ENCODE assay signal across 14 mouse cellular contexts in genomic region chr5:111772127-111772526, GRCm38 (mm10). TPM values are rescaled to one million over a fixed set of nuclear protein-coding genes. Genes with fewer than 3 reads are reported as not detected.
DNase-seq lines count a peak whose midpoint lies in the region; ATAC-seq lines count a peak whose summit lies in the region.
"Had no signal": no experiment of that assay in that cellular context is flagged by ENCODE, and none has a peak within 500 bp of the region (broad histone marks: within the 10 kb centered on the region; RNA-seq: fewer than 3 reads in every experiment).

No protein-coding gene starts in this region.

- H3K27ac ChIP-seq in forebrain, embryonic 10.5 days: peak overlapping the region; percentile 89
- H3K27ac ChIP-seq in hindbrain, embryonic 14.5 days: peak overlapping the region; percentile 69
- 0 out of 2 replicates have a peak overlapping the region, but pooled peaks have one; percentile 1 for H3K27ac ChIP-seq in neural tube, embryonic 14.5 days (ENCODE audit: low read depth, low read length)
- H3K27ac ChIP-seq: liver, embryonic 13.5 days had no signal

- ATAC-seq in hindbrain, embryonic 14.5 days (ENCODE audit: low FRiP score): peak; percentile 29; the same call in 1 of the 2 replicates
- ATAC-seq in neural tube, embryonic 14.5 days (ENCODE audit: low read depth): peak; percentile 48; the same call in 1 of the 2 replicates

- no peaks in the 10 kb centered on the region for H3K36me3 ChIP-seq in forebrain, embryonic 10.5 days (replicated peaks)
- H3K36me3 ChIP-seq in hindbrain, embryonic 14.5 days (replicated peaks; ENCODE audit: control insufficient read depth, insufficient read depth): no peaks in the 10 kb centered on the region
- H3K36me3 ChIP-seq in neural tube, embryonic 14.5 days (ENCODE audit: control insufficient read depth, insufficient read depth, low read length): no peaks in the 10 kb centered on the region
- H3K36me3 ChIP-seq: G1E; liver, embryonic 13.5 days had no signal

- no peak overlapping the region for H3K9ac ChIP-seq in hindbrain, embryonic 14.5 days
- H3K9ac ChIP-seq in neural tube, embryonic 14.5 days (replicated peaks; ENCODE audit: low read depth, low read length): no peak overlapping the region
- H3K9ac ChIP-seq: liver, embryonic 13.5 days had no signal

- WGBS in forebrain, embryonic 10.5 days: 6% methylated on average over 8 of the region's 8 CpGs
- WGBS in hindbrain, embryonic 14.5 days: 6% methylated on average over 8 of the region's 8 CpGs
- 8% methylated on average over 8 of the region's 8 CpGs for WGBS in neural tube, embryonic 14.5 days

- peak; percentile 37 to 51 for DNase-seq in kidney, postnatal 4 days
- DNase-seq in kidney, postnatal 25 days: no peak
- peak; percentile 68 for DNase-seq in forebrain, embryonic 10.5 days (ENCODE audit: extremely low spot score, low spot score)
- DNase-seq in hindbrain, embryonic 14.5 days (ENCODE audit: low spot score): no peak
- DNase-seq in adrenal gland, adult 8-10 months: no peak
- no peak for DNase-seq in frontal cortex, postnatal 36 days (ENCODE audit: low spot score in 2 of 2)
- DNase-seq: adrenal gland, postnatal 14 days; cerebellum, postnatal 14 days; kidney, adult 2 months; liver, embryonic 13.5 days had no signal

- H3K4me2 ChIP-seq in hindbrain, embryonic 14.5 days (replicated peaks): no peak overlapping the region
- H3K4me2 ChIP-seq in neural tube, embryonic 14.5 days (ENCODE audit: low read depth, low read length): no peak overlapping the region
- H3K4me2 ChIP-seq: liver, embryonic 13.5 days had no signal

- H3K4me3 ChIP-seq in forebrain, embryonic 10.5 days: peak overlapping the region; percentile 6
- no peak overlapping the region for H3K4me3 ChIP-seq in hindbrain, embryonic 14.5 days (replicated peaks; ENCODE audit: low read length)
- H3K4me3 ChIP-seq in neural tube, embryonic 14.5 days (ENCODE audit: low read depth, low read length): no peak overlapping the region
- H3K4me3 ChIP-seq: liver, embryonic 13.5 days; myocyte had no signal

- H3K27me3 ChIP-seq in forebrain, embryonic 10.5 days (ENCODE audit: poor library complexity, severe bottlenecking): peaks cover 18% of the 10 kb centered on the region
- no peaks in the 10 kb centered on the region for H3K27me3 ChIP-seq in hindbrain, embryonic 14.5 days (ENCODE audit: control insufficient read depth, insufficient read depth, low read length)
- no peaks in the 10 kb centered on the region for H3K27me3 ChIP-seq in neural tube, embryonic 14.5 days (ENCODE audit: control insufficient read depth, insufficient read depth, low read length)

- H3K4me1 ChIP-seq in forebrain, embryonic 10.5 days: peaks cover 60% of the 10 kb centered on the region
- H3K4me1 ChIP-seq in hindbrain, embryonic 14.5 days (replicated peaks; ENCODE audit: control insufficient read depth, insufficient read depth, low read length): peaks cover 31% of the 10 kb centered on the region
- peaks cover 19% of the 10 kb centered on the region for H3K4me1 ChIP-seq in neural tube, embryonic 14.5 days (ENCODE audit: control insufficient read depth, insufficient read depth, low read length)
- H3K4me1 ChIP-seq: liver, embryonic 13.5 days had no signal

- H3K9me3 ChIP-seq in forebrain, embryonic 10.5 days: no peaks in the 10 kb centered on the region
- no peaks in the 10 kb centered on the region for H3K9me3 ChIP-seq in hindbrain, embryonic 14.5 days (ENCODE audit: control insufficient read depth, low read length)
- H3K9me3 ChIP-seq in neural tube, embryonic 14.5 days (ENCODE audit: control insufficient read depth, low read length): no peaks in the 10 kb centered on the region
- H3K9me3 ChIP-seq: liver, embryonic 13.5 days had no signal

RNA-seq across cellular contexts. Expression of gene Gm26897, which starts 38.4 kb away (rescaled TPM):
- polyA plus RNA-seq in forebrain, embryonic 10.5 days (2016; fragmentation: Nextera tagmentation; extraction: Ambion mirVana): not detected in 2 replicates
- polyA plus RNA-seq in hindbrain, embryonic 14.5 days (2014; fragmentation: Nextera tagmentation; extraction: Ambion mirVana): not detected in 2 replicates
- not detected in 2 replicates for polyA plus RNA-seq in neural tube, embryonic 14.5 days (2014; fragmentation: Nextera tagmentation; extraction: Ambion mirVana)
- not detected for total RNA-seq in adrenal gland, adult 8-10 months (2022)
- total RNA-seq: adrenal gland, postnatal 14 days; G1E; gastrocnemius, adult 18-20 months had no signal
- polyA plus RNA-seq: G1E; kidney, adult 2 months; liver, embryonic 13.5 days; myocyte had no signal

Comparison
In these comparisons a context has a peak if more than half of its experiments do, and no peak if none do; other contexts are left out.
1. DNase-seq: peak in kidney, postnatal 4 days (2 of 2) and forebrain, embryonic 10.5 days (single experiment); none in kidney, postnatal 25 days (0 of 2), hindbrain, embryonic 14.5 days (single experiment), adrenal gland, adult 8-10 months (single experiment) and frontal cortex, postnatal 36 days (0 of 2).
2. H3K27ac ChIP-seq: peak in every context shown above with its lines; median percentile 89 in forebrain, embryonic 10.5 days; 69 in hindbrain, embryonic 14.5 days; 1 in neural tube, embryonic 14.5 days.